8 mouse cellular contexts compared by ENCODE assay signal in genomic region chr3:108839647-108839999, GRCm38 (mm10). TPM values are rescaled to one million over a fixed set of nuclear protein-coding genes. Genes with fewer than 3 reads are reported as not detected.
DNase-seq lines count a peak whose midpoint lies in the region; ATAC-seq and TF ChIP-seq lines count a peak whose summit lies in the region.

No protein-coding gene starts in this region.

- peak; percentile 41 for ATAC-seq in CD4-positive, CD25-positive, alpha-beta regulatory T cell, adult 4 months
- ATAC-seq in forebrain, embryonic 13.5 days = no peak
- no peak for ATAC-seq in liver, embryonic 14.5 days (ENCODE audit: insufficient read depth)

- 0% methylated on average over 8 of the region's 8 CpGs for WGBS in heart, adult 2 months
- WGBS in forebrain, embryonic 13.5 days = 11% methylated on average over 8 of the region's 8 CpGs
- 2% methylated on average over 8 of the region's 8 CpGs for WGBS in liver, embryonic 14.5 days (ENCODE audit: insufficient replicate concordance)

- peak overlapping the region; percentile 89 for H3K9ac ChIP-seq in heart, adult 2 months (ENCODE audit: low read depth, low read length)
- peak overlapping the region; percentile 72 for H3K9ac ChIP-seq in forebrain, embryonic 13.5 days
- H3K9ac ChIP-seq in liver, embryonic 14.5 days (replicated peaks) = peak overlapping the region; percentile 81

- peak overlapping the region; percentile 92 for H3K27ac ChIP-seq in heart, adult 2 months
- H3K27ac ChIP-seq in forebrain, embryonic 13.5 days = no peak overlapping the region
- H3K27ac ChIP-seq in liver, embryonic 14.5 days = peak overlapping the region; percentile 90

- H3K36me3 ChIP-seq in heart, adult 2 months (ENCODE audit: control insufficient read depth, insufficient read depth, low read length) = peaks cover 22% of the 10 kb centered on the region
- H3K36me3 ChIP-seq in forebrain, embryonic 13.5 days (ENCODE audit: poor library complexity, severe bottlenecking) = no peaks in the 10 kb centered on the region
- H3K36me3 ChIP-seq in liver, embryonic 14.5 days (replicated peaks; ENCODE audit: control insufficient read depth, insufficient read depth, low read depth) = 0 out of 2 replicates have a peak, but pooled peaks cover 2% of the 10 kb centered on the region

- TF ChIP-seq POLR2A in heart, adult 2 months (IDR thresholded peaks at IDR 0.05; ENCODE audit: insufficient read depth, low read depth, low read length) = no peak

- no peak for TF ChIP-seq EP300 in heart, adult 2 months (IDR thresholded peaks at IDR 0.05; ENCODE audit: insufficient read depth, low read depth, low read length)
- no peak for TF ChIP-seq EP300 in liver, embryonic 14.5 days (IDR thresholded peaks at IDR 0.05; ENCODE audit: low read depth)

- H3K4me2 ChIP-seq in forebrain, embryonic 13.5 days = peak overlapping the region; percentile 69
- H3K4me2 ChIP-seq in liver, embryonic 14.5 days (ENCODE audit: low read depth) = peak overlapping the region; percentile 84

- peaks cover 3% of the 10 kb centered on the region for H3K4me1 ChIP-seq in heart, adult 2 months (ENCODE audit: control insufficient read depth, insufficient read depth, low read length)
- peaks cover 7% of the 10 kb centered on the region; the same call in 1 of the 2 replicates for H3K4me1 ChIP-seq in forebrain, embryonic 13.5 days
- peaks cover 13 to 17% of the 10 kb centered on the region in 2 experiments for H3K4me1 ChIP-seq in liver, embryonic 14.5 days (replicated peaks; ENCODE audit: control insufficient read depth in 2 of 2, insufficient read depth in 2 of 2, low read length in 1 of 2)

- H3K4me3 ChIP-seq in heart, adult 2 months = peak overlapping the region; percentile 72
- H3K4me3 ChIP-seq in forebrain, embryonic 13.5 days = peak overlapping the region; percentile 69
- H3K4me3 ChIP-seq in liver, embryonic 14.5 days (ENCODE audit: insufficient read depth in 1 of 2, low read depth in 2 of 2, low read length in 2 of 2) = peak overlapping the region; percentile 63 to 84

- H3K27me3 ChIP-seq in heart, adult 2 months (ENCODE audit: control insufficient read depth, insufficient read depth, low read length) = no peaks in the 10 kb centered on the region
- H3K27me3 ChIP-seq in forebrain, embryonic 13.5 days = no peaks in the 10 kb centered on the region
- H3K27me3 ChIP-seq in liver, embryonic 14.5 days (ENCODE audit: control insufficient read depth, insufficient read depth, low read length) = no peaks in the 10 kb centered on the region

- peaks cover 4% of the 10 kb centered on the region for H3K79me2 ChIP-seq in heart, adult 2 months (replicated peaks; ENCODE audit: control insufficient read depth, insufficient read depth, low read length)

- no peaks in the 10 kb centered on the region for H3K9me3 ChIP-seq in forebrain, embryonic 13.5 days (replicated peaks)
- H3K9me3 ChIP-seq in liver, embryonic 14.5 days (ENCODE audit: control insufficient read depth, low read length) = no peaks in the 10 kb centered on the region

- no peak for DNase-seq in heart, adult 2 months
- no peak for DNase-seq in heart, adult 9 months (ENCODE audit: low spot score in 2 of 2)
- peak in 1 of 3 experiments; percentile 20 for DNase-seq in liver, embryonic 14.5 days (ENCODE audit: low read depth in 3 of 3, low spot score in 3 of 3)
- DNase-seq in yolk sac, embryonic 10.5 days (ENCODE audit: low spot score) = no peak
- DNase-seq in spleen, adult 12 weeks (ENCODE audit: low spot score) = no peak
- no peak for DNase-seq in T-cell, adult 2 months (ENCODE audit: low spot score)

- no peak for TF ChIP-seq CTCF in heart, adult 2 months (IDR thresholded peaks at IDR 0.05)
- no peak for TF ChIP-seq CTCF in liver, embryonic 14.5 days (IDR thresholded peaks at IDR 0.05; ENCODE audit: low read depth)

- intact Hi-C loops in heart, adult 2 months (cut with DNase I) = loop anchor here (10.0 kb wide), 1 partner anchor 275 kb away; the partner anchor contains the start of gene Tmem167b

RNA-seq across cellular contexts. Expression of gene Stxbp3, which starts 0.7 kb away (rescaled TPM):
- 10 to 100 TPM; 25.7 to 27.3 TPM for total RNA-seq in heart, adult 2 months (2021)
- 7.0 and 11.8 TPM in 2 replicates for polyA plus RNA-seq in heart, adult 2 months (2012; rRNA removed)
- 10 to 100 TPM; 76.9 to 97.7 TPM for polyA plus RNA-seq in CD4-positive, CD25-positive, alpha-beta regulatory T cell, adult 4 months (2017; shearing (Covaris generic))
- polyA plus RNA-seq in forebrain, embryonic 13.5 days (2015; fragmentation: Nextera tagmentation; extraction: Ambion mirVana) = 16.0 and 17.1 TPM in 2 replicates
- 5.9 and 11.6 TPM in 2 replicates for polyA plus RNA-seq in liver, embryonic 14.5 days (2012; rRNA removed)
- 16.5 and 18.9 TPM in 2 replicates for polyA plus RNA-seq in liver, embryonic 14.5 days (2014; fragmentation: Nextera tagmentation; extraction: Ambion mirVana)

RNA-seq across cellular contexts. Expression of gene Fndc7, which starts 50.2 kb away (rescaled TPM):
- total RNA-seq in heart, adult 2 months (2021) = under 1 TPM; 0.08 to 0.16 TPM
- 0.27 and 0.47 TPM in 2 replicates for polyA plus RNA-seq in heart, adult 2 months (2012; rRNA removed)
- under 1 TPM; 0.22 to 0.68 TPM for polyA plus RNA-seq in CD4-positive, CD25-positive, alpha-beta regulatory T cell, adult 4 months (2017; shearing (Covaris generic))
- not detected in 2 replicates for polyA plus RNA-seq in forebrain, embryonic 13.5 days (2015; fragmentation: Nextera tagmentation; extraction: Ambion mirVana)
- polyA plus RNA-seq in liver, embryonic 14.5 days (2012; rRNA removed) = not detected in 2 replicates
- not detected in 2 replicates for polyA plus RNA-seq in liver, embryonic 14.5 days (2014; fragmentation: Nextera tagmentation; extraction: Ambion mirVana)
